Mouse (Mus musculus): ENCODE measurements around the gene Ap1s3.

The Ap1s3 gene

DNA sequence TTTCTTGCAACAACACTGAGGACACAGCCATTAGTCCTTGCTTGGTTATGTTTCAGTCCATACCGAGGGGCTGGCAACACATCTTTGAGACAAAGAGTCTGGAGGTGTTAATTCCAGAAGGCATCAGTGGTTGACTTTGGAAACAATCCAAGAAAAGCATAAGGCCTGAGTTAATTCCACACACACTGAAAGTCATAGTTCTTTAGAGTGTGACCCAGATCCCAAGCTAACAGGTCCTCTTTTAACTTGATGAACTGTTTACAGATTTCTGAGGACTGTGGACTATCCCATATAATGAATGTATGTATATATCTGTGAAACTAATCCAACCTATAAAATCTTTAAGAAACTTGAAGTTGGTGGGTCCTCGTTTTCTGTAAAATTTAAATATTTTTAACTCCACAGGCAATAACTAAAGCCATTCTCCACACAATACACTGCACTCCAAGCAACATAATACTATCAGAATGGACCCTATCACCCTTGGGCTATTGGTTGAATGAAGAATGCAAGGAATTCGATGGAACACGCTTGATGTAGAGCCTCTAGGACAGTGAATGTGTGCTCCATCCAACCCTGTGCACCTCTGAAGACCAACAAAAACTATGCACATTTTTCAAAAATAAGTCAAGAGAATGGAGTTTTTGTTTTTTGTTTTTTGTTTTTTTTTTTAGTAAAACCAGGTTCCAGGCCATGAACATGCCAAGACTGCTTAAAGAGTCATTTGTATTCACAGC lies 15.8 kb downstream of the Ap1s3 start:
- H3K4me1 ChIP-seq (replicated peaks; ENCODE audit: low read depth, low read length), result no peaks in the 10 kb centered on the region
- H3K4me3 ChIP-seq (replicated peaks; ENCODE audit: low read length), result no peak overlapping the region
- no peaks in the 10 kb centered on the region for H3K36me3 ChIP-seq (ENCODE audit: insufficient read depth, low read length)
- no peaks in the 10 kb centered on the region for H3K27me3 ChIP-seq (ENCODE audit: insufficient read depth, low read length)
- no peaks in the 10 kb centered on the region for H3K9me3 ChIP-seq (ENCODE audit: low read length)
- TF ChIP-seq CTCF (conservative IDR thresholded peaks at IDR 0.05; ENCODE audit: low read length), result no peak
- no peak for TF ChIP-seq NANOG (IDR thresholded peaks at IDR 0.05; ENCODE audit: borderline replicate concordance, low read length)
- TF ChIP-seq POU5F1 (IDR thresholded peaks at IDR 0.05; ENCODE audit: borderline replicate concordance, low read length), result no peak

DNA sequence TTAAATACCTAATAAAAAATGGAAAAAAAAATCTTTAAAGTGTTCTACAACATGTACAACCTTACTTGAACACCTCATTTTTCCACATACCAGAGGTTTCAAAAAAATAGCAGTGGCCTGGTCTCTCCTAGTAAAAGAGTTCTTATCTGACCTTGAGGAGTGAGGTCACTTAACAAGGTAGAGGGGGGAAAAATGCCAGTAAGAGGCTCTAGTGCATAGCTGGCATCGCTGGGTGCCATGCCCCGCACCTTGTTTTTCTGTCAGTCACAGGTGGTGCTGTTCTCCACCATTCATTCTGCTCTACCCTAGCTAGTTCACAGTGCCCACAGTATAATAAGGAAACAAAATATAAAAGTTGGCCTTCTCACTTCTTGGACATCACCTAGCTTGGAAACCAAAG lies 16.8 kb downstream of the Ap1s3 start:
- H3K27me3 ChIP-seq (ENCODE audit: insufficient read depth, low read length), result no peaks in the 10 kb centered on the region
- H3K4me3 ChIP-seq (replicated peaks; ENCODE audit: low read length), result no peak overlapping the region
- H3K9me3 ChIP-seq (ENCODE audit: low read length), result no peaks in the 10 kb centered on the region
- no peaks in the 10 kb centered on the region for H3K36me3 ChIP-seq (ENCODE audit: insufficient read depth, low read length)
- no peaks in the 10 kb centered on the region for H3K4me1 ChIP-seq (replicated peaks; ENCODE audit: low read depth, low read length)
- no peak for TF ChIP-seq NANOG (IDR thresholded peaks at IDR 0.05; ENCODE audit: borderline replicate concordance, low read length)
- no peak for TF ChIP-seq POU5F1 (IDR thresholded peaks at IDR 0.05; ENCODE audit: borderline replicate concordance, low read length)
- TF ChIP-seq CTCF (conservative IDR thresholded peaks at IDR 0.05; ENCODE audit: low read length), result no peak

DNA sequence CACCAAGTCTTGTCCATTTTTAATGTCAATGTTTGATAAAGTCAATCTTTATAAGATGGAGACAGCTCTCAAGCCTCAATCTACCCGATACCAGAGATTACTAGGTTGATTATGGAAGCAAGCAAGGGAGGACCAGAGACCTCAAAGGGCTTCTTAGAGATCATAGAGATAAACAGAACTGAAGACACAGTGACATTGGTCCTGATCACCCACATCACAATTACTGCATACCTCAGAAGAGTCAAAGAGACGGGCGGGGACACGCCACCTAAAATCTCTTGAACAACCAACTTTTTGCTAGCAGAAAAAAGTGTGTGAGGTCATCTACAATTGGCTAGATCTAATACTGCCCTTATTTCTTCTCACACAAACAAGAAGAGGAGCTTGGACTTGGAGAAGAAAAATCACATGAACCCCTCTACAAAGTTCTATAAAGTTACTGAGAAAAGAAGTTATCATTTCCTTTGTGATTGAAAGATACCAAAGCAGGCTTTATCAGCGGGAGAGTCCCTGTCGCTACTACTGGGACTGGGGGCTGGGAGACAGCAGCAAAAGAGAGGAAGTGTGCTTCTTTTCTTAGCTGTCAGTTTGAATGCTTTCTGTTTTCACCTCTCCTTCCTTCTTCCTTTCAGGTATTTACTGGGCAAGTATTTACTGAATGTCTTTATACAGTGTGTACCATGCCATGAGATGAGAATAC lies 28.2 kb downstream of the Ap1s3 start:
- Histone ChIP-seq H3K4me3 (replicated peaks; ENCODE audit: low read length) (no peak overlapping the region), H3K9me3 (ENCODE audit: low read length) (no peaks in the 10 kb centered on the region), H3K27me3 (ENCODE audit: insufficient read depth, low read length) (no peaks in the 10 kb centered on the region), H3K4me1 (replicated peaks; ENCODE audit: low read depth, low read length) (no peaks in the 10 kb centered on the region), H3K36me3 (ENCODE audit: insufficient read depth, low read length) (no peaks in the 10 kb centered on the region)
- TF ChIP-seq NANOG (IDR thresholded peaks at IDR 0.05; ENCODE audit: borderline replicate concordance, low read length), result no peak
- no peak for TF ChIP-seq POU5F1 (IDR thresholded peaks at IDR 0.05; ENCODE audit: borderline replicate concordance, low read length)
- TF ChIP-seq CTCF (conservative IDR thresholded peaks at IDR 0.05; ENCODE audit: low read length), result no peak

DNA sequence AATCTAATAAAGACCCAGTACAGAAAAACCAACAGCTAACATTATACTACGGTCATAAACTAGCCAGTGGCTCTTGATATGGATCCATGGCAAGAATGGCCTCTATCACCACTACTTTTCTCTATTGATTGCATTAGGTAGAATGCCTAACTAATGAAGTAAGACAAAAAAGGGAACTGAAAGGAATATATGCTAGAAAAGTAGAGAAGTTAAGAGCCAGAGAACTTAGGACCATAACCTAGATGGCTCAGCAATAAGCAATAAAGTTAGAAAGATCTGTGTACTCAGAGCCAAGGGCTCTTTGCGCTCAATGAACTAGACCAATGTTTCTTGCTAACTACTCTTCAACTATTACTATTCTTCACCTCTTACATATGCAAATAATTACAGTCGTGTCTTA lies 29.1 kb downstream of the Ap1s3 start:
- Histone ChIP-seq H3K9me3 (ENCODE audit: low read length) (peaks cover 2% of the 10 kb centered on the region; the same call in 1 of the 2 replicates), H3K27me3 (ENCODE audit: insufficient read depth, low read length) (no peaks in the 10 kb centered on the region), H3K4me3 (replicated peaks; ENCODE audit: low read length) (no peak overlapping the region), H3K36me3 (ENCODE audit: insufficient read depth, low read length) (no peaks in the 10 kb centered on the region), H3K4me1 (replicated peaks; ENCODE audit: low read depth, low read length) (no peaks in the 10 kb centered on the region)
- no peak for TF ChIP-seq POU5F1 (IDR thresholded peaks at IDR 0.05; ENCODE audit: borderline replicate concordance, low read length)
- TF ChIP-seq CTCF (conservative IDR thresholded peaks at IDR 0.05; ENCODE audit: low read length), result no peak
- no peak for TF ChIP-seq NANOG (IDR thresholded peaks at IDR 0.05; ENCODE audit: borderline replicate concordance, low read length)

DNA sequence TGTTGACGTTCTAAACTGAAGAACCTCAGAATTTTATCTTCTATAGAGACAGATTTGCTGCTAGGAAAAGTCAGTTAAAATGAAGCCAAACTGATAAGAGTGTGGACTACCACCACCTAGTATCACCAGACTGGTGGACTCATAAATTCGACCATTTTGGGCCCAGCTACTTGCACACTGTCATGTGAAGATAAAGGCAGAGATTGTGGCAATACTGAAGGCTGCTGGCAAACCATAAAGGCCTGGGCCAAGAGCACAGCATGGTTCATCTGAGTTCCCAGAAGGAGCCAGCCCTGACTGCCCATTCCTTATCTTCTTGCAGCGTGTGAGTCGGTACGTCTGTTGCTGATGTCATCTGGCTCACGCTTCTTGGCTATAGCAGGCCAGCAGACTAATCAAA lies 30.4 kb downstream of the Ap1s3 start:
- no peaks in the 10 kb centered on the region for H3K36me3 ChIP-seq (ENCODE audit: insufficient read depth, low read length)
- no peaks in the 10 kb centered on the region for H3K27me3 ChIP-seq (ENCODE audit: insufficient read depth, low read length)
- H3K9me3 ChIP-seq (ENCODE audit: low read length), result peaks cover 10% of the 10 kb centered on the region; the same call in 1 of the 2 replicates
- H3K4me3 ChIP-seq (replicated peaks; ENCODE audit: low read length), result no peak overlapping the region
- TF ChIP-seq CTCF (conservative IDR thresholded peaks at IDR 0.05; ENCODE audit: low read length), result no peak
- no peak for TF ChIP-seq NANOG (IDR thresholded peaks at IDR 0.05; ENCODE audit: borderline replicate concordance, low read length)
- TF ChIP-seq POU5F1 (IDR thresholded peaks at IDR 0.05; ENCODE audit: borderline replicate concordance, low read length), result no peak
- H3K4me1 ChIP-seq (replicated peaks; ENCODE audit: low read depth, low read length), result no peaks in the 10 kb centered on the region

DNA sequence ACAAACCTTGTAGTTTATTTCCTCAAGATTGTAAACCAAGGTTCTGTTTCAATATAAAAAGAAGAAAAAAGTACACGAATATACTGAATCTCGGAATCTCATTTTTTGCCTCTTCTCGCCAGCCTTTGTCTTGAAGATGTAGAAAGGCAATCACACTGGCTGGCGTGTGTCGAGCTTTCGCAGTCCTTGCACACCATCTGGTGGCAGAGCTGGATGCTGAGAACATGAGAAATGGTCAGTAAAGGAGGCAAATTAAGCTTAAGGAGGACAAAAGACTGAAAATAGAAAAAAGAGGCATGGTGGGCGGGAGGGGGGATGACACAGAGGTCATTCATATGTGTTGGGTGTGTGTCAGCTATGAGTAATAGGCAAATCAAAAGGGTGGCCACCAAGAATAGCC lies 31.6 kb downstream of the Ap1s3 start:
- TF ChIP-seq CTCF (conservative IDR thresholded peaks at IDR 0.05; ENCODE audit: low read length) (no peak), NANOG (IDR thresholded peaks at IDR 0.05; ENCODE audit: borderline replicate concordance, low read length) (no peak), POU5F1 (IDR thresholded peaks at IDR 0.05; ENCODE audit: borderline replicate concordance, low read length) (no peak)
- Histone ChIP-seq H3K36me3 (ENCODE audit: insufficient read depth, low read length) (no peaks in the 10 kb centered on the region), H3K4me1 (replicated peaks; ENCODE audit: low read depth, low read length) (no peaks in the 10 kb centered on the region), H3K9me3 (ENCODE audit: low read length) (peaks cover 10% of the 10 kb centered on the region; the same call in 1 of the 2 replicates), H3K4me3 (replicated peaks; ENCODE audit: low read length) (no peak overlapping the region), H3K27me3 (ENCODE audit: insufficient read depth, low read length) (no peaks in the 10 kb centered on the region)

DNA sequence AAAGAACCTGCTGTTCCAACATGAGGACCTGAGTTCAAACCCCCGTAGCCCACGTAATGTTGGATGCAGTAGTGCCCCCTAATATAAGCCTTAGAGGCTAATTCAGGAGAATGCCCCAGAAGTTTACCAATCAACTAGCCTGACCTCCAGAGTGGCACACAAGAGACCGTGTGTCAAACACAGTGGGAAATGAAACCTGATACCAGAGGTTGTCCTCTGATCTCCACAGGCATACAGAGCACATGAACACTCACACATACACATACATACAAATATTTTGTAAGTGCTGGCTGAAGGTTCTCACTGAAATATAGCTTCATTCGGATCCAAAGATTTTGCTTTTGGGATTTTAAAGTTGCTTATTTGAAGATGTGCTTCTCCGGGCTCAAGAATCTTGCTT lies 32.1 kb downstream of the Ap1s3 start:
- no peaks in the 10 kb centered on the region for H3K27me3 ChIP-seq (ENCODE audit: insufficient read depth, low read length)
- no peak overlapping the region for H3K4me3 ChIP-seq (replicated peaks; ENCODE audit: low read length)
- peaks cover 10% of the 10 kb centered on the region; the same call in 1 of the 2 replicates for H3K9me3 ChIP-seq (ENCODE audit: low read length)
- H3K36me3 ChIP-seq (ENCODE audit: insufficient read depth, low read length), result no peaks in the 10 kb centered on the region
- no peak for TF ChIP-seq POU5F1 (IDR thresholded peaks at IDR 0.05; ENCODE audit: borderline replicate concordance, low read length)
- no peak for TF ChIP-seq NANOG (IDR thresholded peaks at IDR 0.05; ENCODE audit: borderline replicate concordance, low read length)
- TF ChIP-seq CTCF (conservative IDR thresholded peaks at IDR 0.05; ENCODE audit: low read length), result no peak
- H3K4me1 ChIP-seq (replicated peaks; ENCODE audit: low read depth, low read length), result no peaks in the 10 kb centered on the region

DNA sequence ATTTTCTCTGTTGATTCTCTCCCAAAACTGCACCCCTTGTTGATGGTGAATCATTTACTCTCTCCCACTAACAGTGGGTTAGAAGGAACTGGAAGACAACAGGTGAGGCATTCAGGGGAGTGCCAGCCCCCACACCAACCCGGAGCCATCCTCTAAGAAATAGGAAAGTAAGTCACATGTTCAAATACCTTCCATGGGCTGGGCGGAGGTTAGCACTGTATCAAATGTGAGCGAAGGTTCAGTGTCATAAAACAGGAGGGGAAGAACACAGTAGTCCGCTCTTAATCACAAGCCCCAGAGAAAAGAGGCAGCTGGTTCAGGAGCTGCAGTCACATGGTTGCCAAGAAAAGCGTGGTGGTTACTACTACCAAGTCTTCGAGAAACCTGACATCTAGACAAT lies 32.7 kb downstream of the Ap1s3 start:
- H3K4me3 ChIP-seq (replicated peaks; ENCODE audit: low read length), result no peak overlapping the region
- no peaks in the 10 kb centered on the region for H3K36me3 ChIP-seq (ENCODE audit: insufficient read depth, low read length)
- peaks cover 10% of the 10 kb centered on the region; the same call in 1 of the 2 replicates for H3K9me3 ChIP-seq (ENCODE audit: low read length)
- H3K4me1 ChIP-seq (replicated peaks; ENCODE audit: low read depth, low read length), result no peaks in the 10 kb centered on the region
- no peaks in the 10 kb centered on the region for H3K27me3 ChIP-seq (ENCODE audit: insufficient read depth, low read length)
- no peak for TF ChIP-seq POU5F1 (IDR thresholded peaks at IDR 0.05; ENCODE audit: borderline replicate concordance, low read length)
- TF ChIP-seq NANOG (IDR thresholded peaks at IDR 0.05; ENCODE audit: borderline replicate concordance, low read length), result no peak
- no peak for TF ChIP-seq CTCF (conservative IDR thresholded peaks at IDR 0.05; ENCODE audit: low read length)

Measured in E14TG2a.4 (cell line).